Mouse (Mus musculus): ENCODE measurements around the gene Csrnp1. TPM values are rescaled to one million over a fixed set of nuclear protein-coding genes. Genes with fewer than 3 reads are reported as not detected.
A peak's percentile ranks its signal among the peaks of the same experiment; 100 is the strongest.

Gene Csrnp1
- total RNA-seq, 2 experiments from 2014 or later: 7.6 to 8.7 TPM

DNA sequence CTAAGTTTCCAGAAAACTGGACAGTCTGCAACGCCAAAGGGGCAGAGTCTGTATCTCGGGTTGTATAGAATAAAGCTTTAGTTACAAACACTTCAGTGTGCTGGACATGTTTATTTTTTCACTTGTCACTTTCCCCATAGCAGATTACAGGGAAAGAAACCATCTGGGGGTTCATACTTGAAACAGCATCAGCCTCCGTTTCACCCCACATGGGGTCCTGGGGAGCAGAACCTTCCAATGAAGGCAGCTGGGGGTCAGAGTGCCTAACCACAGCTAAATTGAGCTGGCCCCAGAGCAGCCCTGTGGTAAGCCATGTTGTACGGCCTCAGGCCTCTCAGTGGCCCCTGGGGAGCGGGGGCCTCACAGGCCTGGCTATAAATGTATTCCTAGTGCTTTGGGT, 58.0 kb downstream of the Csrnp1 start:
- DNase-seq (ENCODE audit: extremely low spot score in 1 of 2, low spot score in 2 of 2): no peak
- intact Hi-C loops (cut with DNase I): no loop called here

DNA sequence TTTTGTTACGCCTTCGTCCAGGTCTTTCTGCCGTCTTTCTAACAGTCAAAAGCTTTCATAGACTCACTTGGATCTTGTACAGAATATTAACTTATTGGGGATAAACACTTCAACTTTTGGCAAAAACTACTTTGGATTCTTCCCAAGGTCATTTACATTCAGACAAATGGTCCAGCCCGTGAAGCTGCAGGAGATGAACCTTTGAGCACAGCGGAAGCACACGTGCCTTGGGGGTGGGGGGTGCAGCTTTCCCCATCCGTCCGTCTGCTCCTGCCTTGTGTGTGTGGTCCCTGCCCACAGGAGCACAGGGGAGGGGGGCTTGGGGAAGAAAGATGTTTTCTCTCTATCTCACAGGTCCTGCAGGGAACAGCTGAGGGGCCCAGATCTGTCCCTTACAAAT, 58.7 kb downstream of the Csrnp1 start:
- intact Hi-C loops (cut with DNase I): no loop called here
- no peak for DNase-seq (ENCODE audit: extremely low spot score in 1 of 2, low spot score in 2 of 2)

DNA sequence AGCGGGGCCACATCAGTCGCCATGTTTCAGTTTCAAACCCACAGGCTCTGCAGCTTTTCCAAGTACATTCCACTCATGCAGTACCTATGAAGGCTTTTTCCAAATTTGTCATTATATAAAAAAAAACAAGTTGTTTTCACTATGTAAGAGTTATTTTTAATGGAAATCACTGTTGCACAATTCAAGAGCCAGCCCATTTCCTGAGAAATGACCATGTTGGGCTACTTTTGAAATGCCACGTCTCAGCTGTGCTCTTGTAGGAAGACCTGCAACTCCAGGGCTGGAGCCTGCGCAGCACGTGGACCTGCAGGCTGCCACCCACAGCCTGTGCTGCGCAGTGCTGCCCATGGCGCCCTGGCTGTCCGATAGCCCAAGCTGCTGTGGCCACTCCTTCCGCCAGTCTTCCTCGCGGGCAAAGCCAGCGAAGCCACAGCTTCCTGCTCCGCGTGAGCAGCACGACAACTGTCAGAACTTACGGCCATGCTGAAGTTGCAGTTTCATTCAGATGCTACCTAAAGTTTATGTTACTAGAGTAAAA, 59.3 kb downstream of the Csrnp1 start:
- intact Hi-C loops (cut with DNase I): no loop called here
- DNase-seq (ENCODE audit: extremely low spot score in 1 of 2, low spot score in 2 of 2): peak in 1 of 2 experiments; percentile 36

DNA sequence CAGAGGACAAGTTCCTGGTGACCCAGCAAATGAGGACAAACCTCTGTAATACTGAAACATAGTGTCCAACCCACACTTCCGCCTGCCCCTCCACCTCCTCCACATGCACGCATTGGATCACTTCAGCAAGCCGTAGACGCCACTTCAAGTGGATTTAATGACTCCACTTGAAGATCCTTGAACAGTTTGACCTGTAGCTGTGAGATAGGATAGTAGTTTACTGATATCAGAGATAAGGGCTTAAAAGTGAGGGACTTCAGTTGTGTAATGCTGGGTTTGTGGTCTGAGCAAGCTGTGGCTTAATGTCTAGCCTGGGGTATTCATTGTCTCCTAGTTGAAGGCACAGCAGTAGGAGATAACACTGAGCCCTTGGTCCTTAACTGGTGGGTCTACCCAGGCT, 61.0 kb downstream of the Csrnp1 start:
- no peak for DNase-seq (ENCODE audit: extremely low spot score in 1 of 2, low spot score in 2 of 2)
- intact Hi-C loops (cut with DNase I): no loop called here

Other genes starting within 250 kb of the Csrnp1 start
- under 1 TPM; 0.43 to 0.47 TPM for gene Scn11a, start 159.2 kb downstream of the Csrnp1 start, total RNA-seq (2021)
- gene Wdr48, start 89.8 kb downstream of the Csrnp1 start, total RNA-seq (2021): 10 to 100 TPM; 75.7 to 85.8 TPM
- gene Gorasp1, start 47.1 kb downstream of the Csrnp1 start, total RNA-seq (2021): 10 to 100 TPM; 26.1 to 26.2 TPM
- 1 to 10 TPM; 1.1 TPM for gene Ttc21a, start 47.1 kb downstream of the Csrnp1 start, total RNA-seq (2021)
- under 1 TPM in 1 of 2 experiments, not detected in 1; 0.11 TPM for gene Xirp1, start 38.9 kb upstream of the Csrnp1 start, total RNA-seq (2021)
- gene Cx3cr1, start 85.2 kb upstream of the Csrnp1 start, total RNA-seq (2021): 10 to 100 TPM; 31.9 to 33.5 TPM
- not detected for gene Ccr8, start 107.5 kb upstream of the Csrnp1 start, total RNA-seq (2021)
- 10 to 100 TPM; 24.5 to 26.6 TPM for gene Slc25a38, start 125.7 kb upstream of the Csrnp1 start, total RNA-seq (2021)
- gene Rpsa, start 143.0 kb upstream of the Csrnp1 start, total RNA-seq (2021): 100 to 1,000 TPM; 711 to 726 TPM
- 10 to 100 TPM; 18.6 to 57.9 TPM for gene Mobp, start 165.0 kb upstream of the Csrnp1 start, total RNA-seq (2021)

Data from left cerebral cortex, postnatal 10 days (tissue).